Mouse (Mus musculus) activated CD4-positive, CD25-positive, alpha-beta regulatory T cell, adult 9 weeks (primary cell): ENCODE data around the gene Hist1h2bf. TPM values are rescaled to one million over a fixed set of nuclear protein-coding genes. Genes with fewer than 3 reads are reported as not detected.

Experiments used
- polyA plus RNA-seq: library from polyadenylated mRNA; unstranded; fragments of 100-300 nt; shearing (Covaris generic); gene quantifications from one replicate; pipeline ENCODE4 v1.2.1, GENCODE M21; 2017

The Hist1h2bf gene
- 1.1 TPM for polyA plus RNA-seq

DNA sequence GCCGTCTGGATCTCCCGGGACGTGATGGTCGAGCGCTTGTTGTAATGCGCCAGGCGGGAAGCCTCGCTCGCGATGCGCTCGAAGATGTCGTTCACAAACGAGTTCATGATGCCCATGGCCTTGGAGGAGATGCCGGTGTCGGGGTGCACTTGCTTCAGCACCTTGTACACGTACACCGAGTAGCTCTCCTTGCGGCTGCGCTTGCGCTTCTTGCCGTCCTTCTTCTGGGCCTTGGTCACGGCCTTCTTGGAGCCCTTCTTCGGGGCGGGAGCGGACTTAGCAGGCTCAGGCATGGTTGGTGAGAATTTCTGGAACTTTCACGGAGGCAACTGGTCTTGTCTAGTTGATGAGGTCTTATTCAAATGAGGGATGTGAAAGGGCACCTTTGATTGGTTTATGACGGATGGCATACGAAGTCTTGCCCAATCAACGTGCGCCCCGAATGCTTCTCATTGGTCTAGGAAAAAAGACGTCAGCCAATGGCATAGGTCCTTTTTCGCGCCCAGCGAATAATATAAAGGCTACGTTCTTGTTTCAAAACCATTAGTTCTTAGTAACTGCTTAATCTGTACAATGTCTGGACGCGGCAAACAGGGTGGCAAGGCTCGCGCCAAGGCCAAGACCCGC, at the start of gene Hist1h2bf, which contains the start of gene Hist1h2ad:
Gene Hist1h2bf, minus strand, starts transcription at position 299 of the 627 bp plus-strand sequence.
Gene Hist1h2ad, plus strand, starts transcription at position 484 of the 627 bp plus-strand sequence.

DNA sequence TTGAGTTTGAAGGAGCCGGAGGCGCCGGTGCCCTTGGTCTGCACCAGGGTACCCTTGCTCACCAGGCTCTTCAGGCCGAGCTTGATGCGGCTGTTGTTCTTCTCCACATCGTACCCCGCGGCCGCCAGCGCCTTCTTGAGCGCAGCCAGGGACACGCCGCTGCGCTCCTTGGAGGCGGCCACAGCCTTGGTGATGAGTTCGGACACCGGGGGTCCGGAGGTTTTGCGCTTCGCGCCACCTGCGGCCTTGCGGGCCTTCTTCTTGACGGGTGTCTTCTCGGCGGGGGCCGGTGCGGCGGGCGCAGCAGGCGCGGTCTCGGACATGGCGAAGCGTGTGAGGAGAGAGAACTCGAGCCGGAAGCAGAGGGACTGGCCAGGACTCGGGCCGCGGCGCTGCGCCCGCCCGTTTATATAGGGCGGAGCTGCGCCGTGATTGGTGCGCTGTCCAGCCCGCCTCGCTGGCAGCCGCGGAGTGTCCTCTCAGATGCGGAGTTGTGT, 48.2 kb upstream of the Hist1h2bf start, which contains the start of gene Hist1h1e:
Gene Hist1h1e, minus strand, starts transcription at position 384 of the 497 bp plus-strand sequence.

DNA sequence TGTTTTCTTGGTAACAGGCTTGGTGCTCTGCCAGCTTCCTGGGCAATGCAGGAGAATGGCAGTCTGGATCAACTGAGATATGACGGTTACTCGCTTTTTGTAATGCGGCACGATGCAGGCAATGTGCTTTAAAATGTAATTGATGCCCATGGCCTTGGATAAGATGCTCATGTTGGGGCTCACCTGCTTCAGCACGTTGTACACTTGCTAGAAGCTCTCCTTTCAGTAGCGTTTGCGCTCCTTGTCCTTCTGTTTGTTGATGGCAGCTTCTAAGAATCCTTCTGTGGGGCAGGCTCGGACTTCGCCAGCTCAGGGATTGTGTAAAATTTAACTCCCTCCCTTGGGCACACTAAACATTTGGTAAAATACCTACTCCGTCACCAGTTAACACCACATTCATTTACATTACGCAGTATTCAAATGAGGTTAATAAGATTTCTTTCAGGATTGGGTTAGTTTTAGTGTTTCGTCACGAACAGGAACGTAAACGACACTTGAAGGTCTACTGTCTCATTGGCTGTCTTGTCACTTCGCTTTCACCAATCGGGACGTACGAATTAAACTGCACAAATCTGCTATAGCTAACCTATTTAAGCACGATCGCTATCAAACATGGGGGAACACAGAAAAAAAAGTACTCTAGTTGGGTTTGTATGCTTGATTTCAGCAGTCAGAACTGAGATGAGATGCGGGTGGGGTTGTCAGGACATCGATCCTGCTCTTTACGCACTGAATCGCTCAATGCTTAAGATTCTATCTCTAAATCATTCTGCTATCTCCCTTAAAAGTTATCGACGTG, 46.9 kb upstream of the Hist1h2bf start, which contains the start of gene Hist1h2be:
Gene Hist1h2be, minus strand, starts transcription at position 392 of the 799 bp plus-strand sequence.

DNA sequence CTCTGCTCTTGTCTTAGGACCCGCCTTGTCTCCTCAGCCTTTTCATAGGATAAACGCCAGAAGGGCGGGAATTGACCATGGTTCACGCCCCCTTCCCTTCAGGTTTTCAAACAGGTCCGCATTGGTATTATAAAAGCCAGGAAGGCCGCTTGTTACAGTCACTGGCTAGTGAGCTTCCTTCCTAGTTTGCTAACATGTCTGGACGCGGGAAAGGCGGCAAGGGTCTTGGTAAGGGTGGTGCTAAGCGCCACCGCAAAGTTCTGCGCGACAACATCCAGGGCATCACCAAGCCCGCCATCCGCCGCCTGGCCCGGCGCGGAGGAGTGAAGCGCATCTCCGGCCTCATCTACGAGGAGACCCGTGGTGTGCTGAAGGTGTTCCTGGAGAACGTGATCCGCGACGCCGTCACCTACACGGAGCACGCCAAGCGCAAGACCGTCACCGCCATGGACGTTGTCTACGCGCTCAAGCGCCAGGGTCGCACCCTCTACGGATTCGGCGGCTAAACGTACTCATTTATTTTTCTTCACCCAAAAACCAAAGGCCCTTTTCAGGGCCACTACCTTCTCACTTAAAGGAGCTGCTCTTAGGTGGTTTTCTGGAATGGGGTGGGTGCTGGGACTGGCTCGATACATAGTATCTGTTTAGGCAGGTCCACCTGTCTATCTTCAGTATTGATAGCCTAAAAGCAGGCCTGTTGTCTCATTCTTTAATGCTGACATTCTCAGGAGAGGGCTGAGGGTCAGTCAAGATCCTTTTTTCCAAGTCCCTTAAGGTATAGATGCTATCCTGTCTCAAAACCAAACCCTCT, 7.6 kb upstream of the Hist1h2bf start, which contains the start of gene Hist1h4d:
Gene Hist1h4d, plus strand, starts transcription at position 191 of the 811 bp plus-strand sequence.

DNA sequence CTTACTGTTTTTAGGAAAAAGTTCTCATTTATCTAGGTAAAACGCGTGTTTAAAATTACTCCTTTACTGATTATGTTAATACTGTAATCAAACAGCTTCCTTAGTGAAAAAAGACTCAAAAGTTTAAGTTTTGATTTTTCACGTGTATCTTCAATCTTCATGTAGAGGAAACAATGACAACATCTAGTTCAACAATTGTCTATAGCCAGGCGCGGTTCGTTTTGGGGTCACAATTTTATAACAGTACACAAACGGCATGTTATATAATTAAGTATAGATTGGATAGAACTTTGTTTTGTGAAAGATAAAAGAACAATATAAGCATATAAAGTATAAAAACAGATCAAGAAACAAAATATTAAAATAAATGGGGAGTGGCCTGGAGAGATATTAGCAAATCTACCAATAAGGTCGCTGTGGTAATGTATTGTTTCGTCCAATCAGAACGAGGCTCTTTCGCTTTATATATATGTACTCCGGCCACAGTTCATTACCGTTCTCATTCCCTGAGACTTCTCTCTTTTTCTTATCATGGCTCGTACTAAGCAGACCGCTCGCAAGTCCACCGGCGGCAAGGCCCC, 1.4 kb upstream of the Hist1h2bf start, which contains the start of gene Hist1h3d:
Gene Hist1h3d, plus strand, starts transcription at position 493 of the 581 bp plus-strand sequence.

DNA sequence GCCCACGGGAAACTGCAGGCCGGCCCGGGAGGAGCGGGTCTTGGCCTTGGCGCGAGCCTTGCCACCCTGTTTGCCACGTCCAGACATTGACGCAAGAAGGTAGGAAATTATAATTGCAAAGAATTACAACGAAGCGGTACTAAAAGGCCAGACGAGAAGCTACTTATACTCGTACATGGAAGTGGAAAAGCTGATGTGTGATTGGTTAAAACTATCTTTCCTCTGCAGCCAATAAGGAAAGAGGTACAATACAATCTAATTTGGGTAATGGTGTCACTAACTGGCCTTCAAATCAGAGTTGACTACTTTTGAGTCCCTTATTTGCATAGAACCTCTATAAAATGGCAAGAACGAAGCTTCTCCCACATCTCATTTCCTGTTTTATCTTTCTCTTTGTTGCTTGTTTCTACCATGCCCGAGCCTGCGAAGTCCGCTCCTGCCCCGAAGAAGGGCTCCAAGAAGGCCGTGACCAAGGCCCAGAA, 2.9 kb downstream of the Hist1h2bf start, which contains the start of the genes Hist1h2ae and Hist1h2bg:
Gene Hist1h2ae, minus strand, starts transcription at position 199 of the 482 bp plus-strand sequence.
Gene Hist1h2bg, plus strand, starts transcription at position 375 of the 482 bp plus-strand sequence.

DNA sequence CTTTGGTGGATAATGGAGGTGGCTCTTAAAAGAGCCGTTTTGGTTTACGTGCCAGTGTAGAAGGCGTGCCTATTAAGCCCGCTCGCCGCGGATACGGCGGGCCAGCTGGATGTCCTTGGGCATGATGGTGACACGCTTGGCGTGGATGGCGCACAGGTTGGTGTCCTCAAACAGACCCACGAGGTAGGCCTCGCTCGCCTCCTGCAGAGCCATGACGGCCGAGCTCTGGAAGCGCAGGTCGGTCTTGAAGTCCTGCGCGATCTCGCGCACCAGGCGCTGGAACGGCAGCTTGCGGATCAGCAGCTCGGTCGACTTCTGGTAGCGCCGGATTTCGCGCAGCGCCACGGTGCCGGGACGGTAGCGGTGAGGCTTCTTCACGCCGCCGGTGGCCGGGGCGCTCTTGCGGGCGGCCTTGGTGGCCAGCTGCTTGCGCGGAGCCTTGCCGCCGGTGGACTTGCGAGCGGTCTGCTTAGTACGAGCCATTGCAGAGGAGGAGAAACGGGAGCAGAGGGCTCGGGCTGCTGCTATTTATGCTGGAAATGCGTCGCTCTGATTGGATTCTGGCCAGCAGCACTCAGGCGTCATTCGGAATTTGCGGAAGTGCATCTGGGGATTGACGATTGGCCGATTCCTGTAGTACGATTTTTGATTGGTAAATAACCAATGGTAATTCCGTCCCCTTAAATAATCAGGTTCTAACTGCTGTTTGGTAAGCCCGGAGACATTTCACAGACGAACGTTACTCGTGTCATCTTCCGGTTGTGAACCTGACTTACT, 11.9 kb downstream of the Hist1h2bf start, which contains the start of gene Hist1h3e:
Gene Hist1h3e, minus strand, starts transcription at position 487 of the 777 bp plus-strand sequence.

DNA sequence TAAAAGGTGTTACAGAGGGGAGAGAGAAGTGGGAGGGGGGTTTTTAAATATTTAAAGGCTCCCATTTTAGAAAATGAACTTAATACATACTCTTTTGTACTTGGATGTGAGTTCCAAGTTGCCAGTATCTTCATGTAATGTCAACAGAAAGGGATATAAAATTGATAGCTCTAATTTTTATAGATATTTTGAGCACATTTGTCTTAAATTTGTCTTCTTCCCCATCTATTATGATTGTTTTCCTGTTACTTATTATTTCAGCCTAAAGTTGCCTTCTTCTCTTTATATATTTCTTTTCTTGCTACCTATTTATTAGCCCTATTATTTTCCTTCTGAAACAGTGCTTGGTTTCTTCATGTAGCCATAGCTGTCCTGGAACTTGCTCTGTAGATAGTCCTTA, 21.0 kb downstream of the Hist1h2bf start, which contains the start of gene Hist1h1d:
Gene Hist1h1d, plus strand, starts transcription at position 301 of the 400 bp plus-strand sequence.

DNA sequence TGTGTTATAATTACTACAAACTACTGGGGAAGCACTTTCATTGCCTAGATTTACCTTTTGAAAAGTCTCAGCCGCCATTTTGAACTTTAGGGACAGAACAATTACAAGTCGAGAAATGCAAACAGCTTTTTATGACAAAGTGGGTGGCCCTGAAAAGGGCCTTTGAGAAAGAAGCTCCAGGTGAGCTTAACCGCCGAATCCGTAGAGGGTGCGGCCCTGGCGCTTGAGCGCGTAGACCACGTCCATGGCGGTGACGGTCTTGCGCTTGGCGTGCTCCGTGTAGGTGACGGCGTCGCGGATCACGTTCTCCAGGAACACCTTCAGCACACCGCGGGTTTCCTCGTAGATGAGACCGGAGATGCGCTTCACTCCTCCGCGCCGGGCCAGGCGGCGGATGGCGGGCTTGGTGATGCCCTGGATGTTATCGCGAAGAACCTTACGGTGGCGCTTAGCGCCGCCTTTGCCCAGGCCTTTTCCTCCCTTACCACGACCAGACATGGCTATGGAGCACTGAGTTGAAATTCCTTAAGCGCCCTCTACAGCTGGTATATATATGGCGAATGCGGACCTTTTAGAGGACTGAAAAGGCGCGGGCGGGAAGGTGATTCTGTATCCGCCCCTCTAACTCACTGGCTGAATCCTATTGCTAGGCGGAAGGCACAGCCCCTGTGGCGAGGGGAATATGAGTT, 22.7 kb downstream of the Hist1h2bf start, which contains the start of gene Hist1h4f:
Gene Hist1h4f, minus strand, starts transcription at position 503 of the 689 bp plus-strand sequence.

DNA sequence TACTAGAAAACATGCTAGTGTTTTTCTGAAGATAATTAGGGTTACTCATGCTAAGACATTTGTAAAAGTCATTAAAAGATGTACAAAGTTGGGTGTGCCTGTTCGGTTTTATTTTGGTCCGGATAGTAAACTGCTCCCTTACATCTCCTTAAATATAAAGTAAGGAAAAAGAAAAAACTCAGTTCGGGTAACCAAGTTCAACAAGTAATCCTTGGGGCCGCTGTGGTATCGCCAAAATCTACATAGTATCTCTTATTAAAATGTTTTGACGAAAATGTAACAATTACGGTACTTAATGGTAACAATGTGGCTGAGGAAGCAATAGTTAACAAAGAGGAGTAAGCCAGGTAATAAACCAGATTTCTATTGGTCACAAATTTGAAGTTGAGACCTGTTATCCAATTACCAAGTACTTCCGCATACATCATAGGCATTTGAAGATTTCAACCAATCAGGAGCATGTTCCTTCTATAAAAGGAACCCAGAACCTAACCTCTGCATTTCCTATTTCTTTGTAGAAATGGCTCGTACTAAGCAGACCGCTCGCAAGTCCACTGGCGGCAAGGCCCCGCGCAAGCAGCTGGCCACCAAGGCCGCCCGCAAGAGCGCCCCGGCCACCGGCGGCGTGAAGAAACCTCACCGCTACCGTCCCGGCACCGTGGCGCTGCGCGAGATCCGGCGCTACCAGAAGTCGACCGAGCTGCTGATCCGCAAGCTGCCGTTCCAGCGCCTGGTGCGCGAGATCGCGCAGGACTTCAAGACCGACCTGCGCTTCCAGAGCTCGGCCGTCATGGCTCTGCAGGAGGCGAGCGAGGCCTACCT, 29.8 kb downstream of the Hist1h2bf start, which contains the start of gene Hist1h3f:
Gene Hist1h3f, plus strand, starts transcription at position 88 of the 822 bp plus-strand sequence.

DNA sequence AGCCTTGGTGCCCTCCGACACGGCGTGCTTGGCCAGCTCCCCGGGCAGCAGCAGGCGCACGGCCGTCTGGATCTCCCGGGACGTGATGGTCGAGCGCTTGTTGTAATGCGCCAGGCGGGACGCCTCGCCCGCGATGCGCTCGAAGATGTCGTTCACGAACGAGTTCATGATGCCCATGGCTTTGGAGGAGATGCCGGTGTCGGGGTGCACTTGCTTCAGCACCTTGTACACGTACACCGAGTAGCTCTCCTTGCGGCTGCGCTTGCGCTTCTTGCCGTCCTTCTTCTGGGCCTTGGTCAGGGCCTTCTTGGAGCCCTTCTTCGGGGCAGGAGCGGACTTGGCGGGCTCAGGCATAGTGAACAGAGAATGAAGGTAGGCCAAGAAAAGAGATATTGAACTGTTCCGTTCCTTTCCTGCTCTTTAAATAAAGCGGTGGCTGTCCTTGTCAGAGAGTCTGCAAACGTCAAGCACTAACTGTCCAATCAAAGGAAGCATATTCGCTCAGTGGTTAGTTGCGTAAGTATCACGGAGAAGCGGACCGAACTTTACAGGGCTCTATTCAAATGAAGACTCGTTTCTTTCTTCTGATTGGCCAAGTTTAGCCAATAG, 30.9 kb downstream of the Hist1h2bf start, which contains the start of gene Hist1h2bh:
Gene Hist1h2bh, minus strand, starts transcription at position 394 of the 609 bp plus-strand sequence.

DNA sequence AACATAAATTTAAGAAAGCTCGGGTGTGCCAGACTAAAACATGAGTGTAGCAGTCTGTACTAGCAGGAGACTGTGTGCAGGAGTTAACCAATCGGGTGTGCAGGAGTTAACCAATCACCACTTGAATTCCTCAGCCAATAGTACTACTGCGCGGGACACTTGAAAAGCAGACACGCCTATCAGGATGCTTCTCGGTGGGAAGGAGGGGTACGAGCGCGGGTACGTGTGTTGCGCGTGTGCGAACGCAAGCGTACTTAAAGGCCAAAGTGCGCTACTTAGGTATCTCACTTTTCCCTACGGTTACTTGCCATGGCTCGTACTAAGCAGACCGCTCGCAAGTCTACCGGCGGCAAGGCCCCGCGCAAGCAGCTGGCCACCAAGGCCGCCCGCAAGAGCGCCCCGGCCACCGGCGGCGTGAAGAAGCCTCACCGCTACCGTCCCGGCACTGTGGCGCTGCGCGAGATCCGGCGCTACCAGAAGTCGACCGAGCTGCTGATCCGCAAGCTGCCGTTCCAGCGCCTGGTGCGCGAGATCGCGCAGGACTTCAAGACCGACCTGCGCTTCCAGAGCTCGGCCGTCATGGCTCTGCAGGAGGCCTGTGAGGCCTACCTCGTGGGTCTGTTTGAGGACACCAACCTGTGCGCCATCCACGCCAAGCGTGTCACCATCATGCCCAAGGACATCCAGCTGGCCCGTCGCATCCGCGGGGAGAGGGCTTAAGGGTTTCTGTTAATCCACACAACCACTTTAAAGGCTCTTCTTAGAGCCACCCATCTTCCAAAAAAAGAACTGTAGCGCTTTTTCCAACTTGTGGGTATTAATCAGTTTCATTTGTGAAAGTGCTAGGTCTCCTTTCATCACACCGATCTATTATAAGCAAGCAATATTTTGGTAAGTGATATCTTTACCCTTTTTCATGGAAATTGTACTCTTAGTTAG, 38.6 kb downstream of the Hist1h2bf start, which contains the start of gene Hist1h3g:
Gene Hist1h3g, plus strand, starts transcription at position 286 of the 939 bp plus-strand sequence.

DNA sequence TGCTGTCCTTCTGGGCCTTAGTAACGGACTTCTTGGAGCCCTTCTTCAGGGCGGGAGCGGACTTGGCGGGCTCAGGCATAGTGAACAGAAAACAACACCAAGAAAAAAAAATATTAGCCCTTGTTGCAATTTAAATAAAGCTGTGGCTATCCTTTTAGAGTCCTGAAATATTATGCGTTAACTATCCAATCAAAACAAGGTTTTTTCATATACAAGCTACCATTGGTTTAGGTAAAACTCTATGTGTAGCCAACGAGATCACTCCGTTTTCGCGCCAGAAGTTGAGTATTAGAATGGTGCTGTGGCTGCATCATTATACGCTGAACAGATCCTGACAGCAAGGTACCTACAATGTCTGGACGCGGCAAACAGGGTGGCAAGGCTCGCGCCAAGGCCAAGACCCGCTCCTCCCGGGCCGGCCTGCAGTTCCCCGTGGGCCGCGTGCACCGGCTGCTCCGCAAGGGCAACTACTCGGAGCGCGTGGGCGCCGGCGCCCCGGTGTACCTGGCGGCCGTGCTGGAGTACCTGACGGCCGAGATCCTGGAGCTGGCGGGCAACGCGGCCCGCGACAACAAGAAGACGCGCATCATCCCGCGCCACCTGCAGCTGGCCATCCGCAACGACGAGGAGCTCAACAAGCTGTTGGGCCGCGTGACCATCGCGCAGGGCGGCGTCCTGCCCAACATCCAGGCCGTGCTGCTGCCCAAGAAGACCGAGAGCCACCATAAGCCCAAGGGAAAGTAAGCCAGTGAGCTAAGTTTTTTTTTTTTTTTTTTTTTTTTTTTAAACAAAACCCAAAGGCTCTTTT, 40.2 kb downstream of the Hist1h2bf start, which contains the start of gene Hist1h2af:
Gene Hist1h2af, plus strand, starts transcription at position 347 of the 808 bp plus-strand sequence.

DNA sequence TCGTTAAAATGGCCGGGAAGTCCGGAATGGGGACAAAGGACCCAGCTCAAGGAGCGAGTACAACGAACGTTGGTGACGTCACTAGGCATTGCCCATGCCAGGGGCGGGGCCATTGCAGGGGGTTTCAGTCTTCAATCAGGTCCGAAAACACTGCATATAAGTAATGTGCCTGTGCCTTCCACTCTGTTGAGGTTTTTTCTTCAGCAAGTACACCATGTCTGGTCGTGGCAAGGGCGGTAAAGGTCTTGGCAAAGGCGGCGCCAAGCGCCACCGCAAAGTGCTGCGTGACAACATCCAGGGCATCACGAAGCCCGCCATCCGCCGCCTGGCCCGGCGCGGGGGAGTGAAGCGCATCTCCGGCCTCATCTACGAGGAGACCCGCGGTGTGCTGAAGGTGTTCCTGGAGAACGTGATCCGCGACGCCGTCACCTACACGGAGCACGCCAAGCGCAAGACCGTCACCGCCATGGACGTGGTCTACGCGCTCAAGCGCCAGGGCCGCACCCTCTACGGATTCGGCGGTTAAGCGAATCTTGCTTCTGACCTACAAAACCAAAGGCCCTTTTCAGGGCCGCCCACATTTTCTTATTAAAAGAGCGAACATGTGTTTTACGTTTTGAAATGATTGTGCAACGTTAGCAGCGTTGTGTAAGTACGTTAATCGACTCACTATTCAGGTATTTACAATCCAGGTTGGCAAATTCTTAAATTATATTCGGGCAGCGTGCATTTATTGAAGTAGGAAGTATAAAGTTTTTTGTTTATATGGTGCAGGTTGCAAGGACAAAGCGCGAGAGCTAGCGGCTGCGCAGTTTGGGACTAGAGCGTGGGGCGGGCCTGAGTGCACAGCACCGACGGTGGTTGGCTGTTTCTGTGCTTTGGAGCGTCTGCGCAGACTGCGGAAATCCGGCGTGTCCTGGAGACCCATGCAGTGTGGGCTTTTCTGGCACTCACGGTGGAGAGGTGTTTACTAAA, 42.8 kb downstream of the Hist1h2bf start, which contains the start of gene Hist1h4h:
Gene Hist1h4h, plus strand, starts transcription at position 150 of the 975 bp plus-strand sequence.

